Mouse (Mus musculus): ENCODE results near the gene Kiss1.

Gene Kiss1

GRCm38 (mm10) chr1:133362103-133362502 lies 40.4 kb downstream of the Kiss1 start:
- in situ Hi-C loops (cut with MboI) = no loop called here

GRCm38 (mm10) chr1:133363276-133364021 lies 41.8 kb downstream of the Kiss1 start, which contains the start of gene Etnk2:
Gene Etnk2, plus strand, starts transcription at chr1:133363572.
- in situ Hi-C loops (cut with MboI) = no loop called here

- in situ Hi-C loops (cut with MboI) = no loop called here
Measured at GRCm38 (mm10) chr1:133364022-133364630, 42.5 kb downstream of the Kiss1 start.

- in situ Hi-C loops (cut with MboI) = no loop called here
Measured at GRCm38 (mm10) chr1:133364890-133365289, 43.2 kb downstream of the Kiss1 start.

- in situ Hi-C loops (cut with MboI) = no loop called here
Measured at GRCm38 (mm10) chr1:133366951-133367605, 45.4 kb downstream of the Kiss1 start.

- in situ Hi-C loops (cut with MboI) = no loop called here
Measured at GRCm38 (mm10) chr1:133367606-133368488, 46.2 kb downstream of the Kiss1 start.

- in situ Hi-C loops (cut with MboI) = no loop called here
Measured at GRCm38 (mm10) chr1:133368644-133369043, 47.0 kb downstream of the Kiss1 start.

- in situ Hi-C loops (cut with MboI) = no loop called here
Measured at GRCm38 (mm10) chr1:133370352-133370751, 48.7 kb downstream of the Kiss1 start.

- in situ Hi-C loops (cut with MboI) = no loop called here
Measured at GRCm38 (mm10) chr1:133371431-133371830, 49.8 kb downstream of the Kiss1 start.

GRCm38 (mm10) chr1:133372113-133372512 lies 50.4 kb downstream of the Kiss1 start:
- in situ Hi-C loops (cut with MboI) = no loop called here

- in situ Hi-C loops (cut with MboI) = no loop called here
Measured at GRCm38 (mm10) chr1:133375696-133376346, 54.1 kb downstream of the Kiss1 start.

GRCm38 (mm10) chr1:133377547-133377946 lies 55.9 kb downstream of the Kiss1 start:
- in situ Hi-C loops (cut with MboI) = no loop called here

All from mature B cell (primary cell).